Mouse (Mus musculus) ES-E14 (cell line): Measurements from ENCODE around the gene Rnf217.

Experiments
- CHD2 ChIP-seq: IDR thresholded peaks from 2 replicates; pipeline ENCODE4 v1.6.1; 2014; ENCODE audit warnings: mild to moderate bottlenecking, low read depth, low read length, inconsistent platforms
- MAFK ChIP-seq: IDR thresholded peaks from 2 replicates; pipeline ENCODE4 v1.6.1; 2014; ENCODE audit warnings: mild to moderate bottlenecking, low read depth, low read length, inconsistent platforms; ENCODE audit not compliant: insufficient read depth
- ZC3H11A ChIP-seq: IDR thresholded peaks from 2 replicates; pipeline ENCODE4 v1.6.1; 2012; ENCODE audit warnings: low read depth, mild to moderate bottlenecking, inconsistent platforms, low read length, borderline replicate concordance
- ZNF384 ChIP-seq: IDR thresholded peaks from 2 replicates; pipeline ENCODE4 v1.6.1; 2012; ENCODE audit warnings: low read depth, low read length, inconsistent platforms

DNA sequence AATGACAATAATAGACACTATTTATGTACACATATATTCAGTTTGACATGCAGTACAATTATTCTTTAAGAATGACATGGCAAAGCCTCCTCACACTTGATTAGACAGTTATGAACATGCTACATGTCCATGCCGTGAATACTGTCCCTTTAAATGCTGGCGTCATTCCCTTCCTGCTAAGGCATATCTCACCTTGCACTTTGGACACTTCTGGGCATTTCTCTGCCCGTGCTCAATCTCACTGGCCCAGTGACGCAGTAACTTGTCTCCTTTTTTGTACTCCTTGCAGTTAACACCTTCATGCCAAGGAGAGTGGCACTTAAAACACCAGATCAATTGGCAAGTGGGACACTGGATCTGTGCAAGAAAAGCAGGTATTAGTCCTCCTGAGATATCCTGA is 91.8 kb downstream of the Rnf217 start:
- no peak for TF ChIP-seq MAFK
- TF ChIP-seq CHD2, result no peak
- no peak for TF ChIP-seq ZNF384
- no peak for TF ChIP-seq ZC3H11A
